Mouse (Mus musculus): ENCODE results near the gene Sgk1. TPM values are rescaled to one million over a fixed set of nuclear protein-coding genes. Genes with fewer than 3 reads are reported as not detected.

The Sgk1 gene
- total RNA-seq, 2 experiments from 2014 or later: 5.4 to 28.0 TPM

DNA sequence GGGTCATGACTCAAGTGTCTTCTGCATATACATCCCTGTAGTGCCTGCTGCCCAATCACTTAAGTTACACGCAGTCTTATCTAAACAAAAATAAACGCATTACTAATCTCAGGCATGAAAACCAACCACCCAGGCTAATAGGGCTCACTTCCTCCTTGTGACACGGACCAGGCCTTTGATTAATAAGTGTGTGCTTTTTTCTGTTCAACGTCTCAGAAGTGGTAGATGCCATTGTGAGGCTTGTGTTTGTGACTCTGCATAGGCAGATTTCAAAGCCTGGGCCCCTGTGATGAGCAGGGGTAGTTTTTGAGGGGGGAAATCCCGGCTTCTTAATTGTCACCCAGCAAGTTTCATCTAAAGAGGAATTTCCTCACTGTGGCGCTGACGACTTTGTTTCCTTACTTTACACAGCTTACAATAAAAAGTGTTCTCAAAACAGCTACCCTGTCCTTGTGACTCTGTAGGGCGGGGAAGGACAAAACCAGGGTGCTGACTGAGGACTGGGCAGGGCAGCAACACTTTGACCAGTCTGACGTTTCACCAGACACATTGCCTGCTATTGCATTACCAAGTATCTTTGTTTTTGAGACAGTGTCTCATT is 64.9 kb downstream of the Sgk1 start:
- ATAC-seq (replicated peaks; ENCODE audit: poor library complexity): no peak

DNA sequence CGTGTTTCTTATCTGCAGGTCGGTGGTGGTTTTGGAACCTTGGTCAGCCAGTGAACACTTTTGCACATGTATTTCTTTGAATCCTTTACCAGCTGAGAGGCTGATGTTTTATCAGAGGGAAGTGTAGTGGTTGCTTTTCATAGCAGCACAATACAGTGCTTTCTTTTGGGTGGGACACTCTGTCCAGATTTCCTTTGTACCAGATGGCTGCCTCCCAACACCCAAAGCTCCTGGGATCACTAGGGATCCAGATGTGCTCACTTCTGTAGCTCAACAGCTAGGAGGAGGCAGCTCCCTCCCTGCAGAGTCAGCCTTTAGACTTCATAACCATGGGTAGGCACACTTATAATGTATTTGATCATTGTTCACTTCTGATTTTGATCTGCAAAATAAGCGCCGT is 70.5 kb downstream of the Sgk1 start:
- no peak for ATAC-seq (replicated peaks; ENCODE audit: poor library complexity)

DNA sequence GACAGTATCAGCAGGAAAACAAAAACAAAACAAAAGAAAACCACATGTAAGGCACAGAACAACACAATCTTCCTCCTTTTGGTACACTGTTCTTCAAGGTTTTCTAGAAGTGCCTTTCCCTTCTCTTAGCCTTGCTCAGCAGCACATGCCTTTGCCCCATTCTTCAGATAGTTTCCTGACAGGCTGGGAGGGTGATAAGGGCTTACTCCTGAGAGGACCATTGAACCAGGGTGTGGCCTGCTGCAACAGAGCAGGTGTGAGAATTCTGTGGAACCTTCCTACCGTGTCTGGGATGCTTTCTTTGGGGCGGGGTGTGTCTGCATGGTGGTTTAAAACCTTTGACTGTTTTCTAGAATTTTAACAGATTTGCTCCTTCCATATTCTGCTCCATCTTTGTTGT is 79.1 kb downstream of the Sgk1 start:
- ATAC-seq (replicated peaks; ENCODE audit: poor library complexity): no peak

DNA sequence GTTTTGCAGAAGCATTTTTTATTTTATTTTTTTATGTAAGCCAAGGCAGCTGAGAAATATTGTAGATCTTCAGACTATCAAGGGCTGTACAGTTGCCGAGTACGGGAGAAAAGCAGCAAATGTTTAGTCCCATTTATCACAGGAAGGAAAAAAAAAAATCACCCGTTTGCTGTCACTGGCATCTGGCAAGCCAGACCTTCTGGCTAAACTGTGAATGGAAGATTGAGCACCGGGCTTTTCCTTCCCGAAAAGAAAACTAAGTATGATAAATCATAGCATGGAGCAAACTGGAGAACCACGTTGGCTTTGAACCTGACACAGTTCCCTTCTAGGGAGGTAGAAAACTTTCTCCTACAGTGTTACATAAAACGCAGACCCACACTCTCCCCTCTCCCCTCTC is 81.0 kb downstream of the Sgk1 start:
- ATAC-seq (replicated peaks; ENCODE audit: poor library complexity): no peak

DNA sequence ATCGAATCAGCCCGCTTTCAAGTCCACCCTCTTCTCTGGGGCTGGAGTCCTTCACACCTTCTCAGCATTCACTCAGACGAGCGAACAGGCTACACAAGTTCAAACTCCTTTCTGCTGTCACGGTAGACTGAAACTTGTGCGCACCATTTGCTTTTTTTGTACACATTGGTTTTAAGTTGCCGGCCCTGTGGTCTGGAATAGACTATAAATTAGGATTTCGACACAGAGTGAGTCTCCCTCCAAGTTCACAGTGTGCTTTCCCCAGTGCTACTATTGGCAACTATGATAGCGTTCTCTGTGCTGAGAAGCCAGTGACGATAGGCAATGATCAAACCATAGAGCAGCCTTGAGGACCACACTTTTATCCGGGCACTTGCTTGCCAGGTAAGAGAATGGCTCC is 91.7 kb downstream of the Sgk1 start:
- no peak for ATAC-seq (replicated peaks; ENCODE audit: poor library complexity)

DNA sequence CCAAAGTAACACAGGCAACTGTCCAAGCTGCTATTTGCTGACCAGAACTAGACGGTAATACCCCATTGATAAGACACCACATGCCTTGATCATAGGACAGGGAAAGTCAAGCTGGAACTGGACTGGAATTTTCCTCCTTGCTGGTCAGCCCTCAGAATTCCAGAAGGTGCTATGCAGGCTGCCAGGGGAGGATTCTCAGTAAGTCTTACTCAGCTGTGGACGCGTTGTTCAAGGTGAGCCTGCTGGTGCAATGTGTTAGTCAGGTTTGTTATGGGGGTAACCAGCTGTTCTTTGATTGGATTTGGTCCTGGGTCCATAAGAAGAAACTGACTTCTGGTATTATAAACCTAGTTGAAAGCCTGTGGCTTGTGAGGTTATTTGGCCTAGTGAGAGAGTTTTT is 92.8 kb downstream of the Sgk1 start:
- ATAC-seq (replicated peaks; ENCODE audit: poor library complexity): no peak

DNA sequence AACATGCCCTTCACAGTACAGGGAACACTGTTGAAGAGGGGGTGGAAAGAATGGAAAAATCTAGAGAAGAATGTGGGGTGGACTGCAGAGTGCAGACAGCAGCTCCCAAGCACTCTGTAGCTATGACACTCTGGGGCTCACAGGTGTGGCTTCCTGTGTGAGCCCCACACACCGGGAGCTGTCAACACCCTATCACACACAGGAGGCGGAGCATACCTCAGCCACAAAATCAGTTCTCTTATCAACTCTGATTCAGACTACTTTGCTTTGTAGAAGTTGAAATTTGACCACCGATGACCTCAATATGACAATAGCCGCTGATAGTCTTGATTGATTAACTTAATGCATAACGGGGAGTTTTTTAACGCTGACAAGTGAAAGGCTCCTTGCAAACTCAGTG is 93.4 kb downstream of the Sgk1 start:
- no peak for ATAC-seq (replicated peaks; ENCODE audit: poor library complexity)

DNA sequence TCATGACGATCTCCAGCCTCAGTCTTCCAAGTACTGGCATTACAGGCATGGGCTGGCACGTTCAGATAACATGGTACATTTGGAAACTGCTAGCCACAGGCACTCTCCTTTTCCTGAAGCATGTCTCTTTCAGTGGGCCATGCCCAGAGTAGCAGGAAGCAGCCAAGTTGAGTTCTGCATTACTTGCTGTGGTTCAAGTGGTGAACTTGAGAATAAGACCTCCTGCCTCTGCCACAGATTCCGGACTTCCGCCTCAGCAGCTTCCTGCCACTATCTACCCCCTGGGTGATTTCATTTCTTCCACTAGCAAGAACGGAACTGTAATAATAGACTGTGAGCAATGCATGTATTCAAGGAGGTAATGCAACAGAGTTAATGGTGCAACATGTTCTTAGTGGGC is 94.3 kb downstream of the Sgk1 start:
- ATAC-seq (replicated peaks; ENCODE audit: poor library complexity): peak; percentile 96

DNA sequence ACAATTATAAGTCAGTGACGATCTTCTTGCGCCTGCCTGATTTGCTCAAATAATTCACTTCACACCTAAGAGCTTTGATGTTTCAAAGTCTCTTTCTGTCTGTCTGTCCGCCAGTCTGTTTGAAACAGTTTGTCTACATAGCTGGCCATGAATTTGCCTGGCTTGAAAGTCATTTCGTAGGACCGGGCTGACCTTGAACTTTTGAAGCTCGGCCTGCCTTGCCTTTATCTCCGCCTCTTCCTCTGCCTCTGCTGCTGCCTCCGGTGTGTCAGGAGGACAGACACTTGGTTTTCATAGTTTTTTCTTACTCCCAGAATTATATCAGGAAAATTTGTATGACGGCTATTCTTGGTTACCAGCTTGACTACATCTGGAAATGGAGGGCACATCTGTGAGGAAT is 96.4 kb downstream of the Sgk1 start:
- ATAC-seq (replicated peaks; ENCODE audit: poor library complexity): no peak

DNA sequence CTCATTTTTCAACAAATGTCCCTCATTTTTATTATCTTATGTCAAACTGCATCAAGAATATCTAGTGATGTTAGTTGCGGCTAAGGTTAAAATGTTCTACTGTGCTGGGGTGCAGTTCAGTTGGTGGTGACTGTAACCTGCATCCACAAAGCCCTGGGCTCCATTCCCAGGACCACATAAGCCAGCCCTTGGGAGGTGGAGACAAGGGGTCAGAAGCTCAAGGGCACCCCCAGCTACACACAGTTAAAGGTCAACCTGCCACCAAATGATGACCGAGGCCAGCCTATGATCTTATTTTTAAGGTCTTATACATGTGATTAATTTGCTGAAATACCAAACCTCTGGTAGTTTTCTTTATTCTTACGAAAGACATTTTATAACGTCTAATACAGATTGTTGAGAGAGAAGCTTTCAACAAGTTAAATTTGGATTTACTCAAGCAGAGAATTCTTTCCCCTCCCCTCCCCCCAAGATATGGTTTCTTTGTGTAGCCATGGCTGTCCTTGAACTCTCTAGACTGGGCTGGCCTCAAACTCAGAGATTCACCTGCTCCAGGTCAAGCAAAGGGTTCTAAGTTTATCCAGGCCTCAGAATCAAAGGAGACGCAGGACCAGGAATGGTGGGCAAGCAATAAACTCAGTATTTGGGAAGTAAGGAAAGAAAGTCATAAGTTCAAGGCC is 97.4 kb downstream of the Sgk1 start:
- no peak for ATAC-seq (replicated peaks; ENCODE audit: poor library complexity)

DNA sequence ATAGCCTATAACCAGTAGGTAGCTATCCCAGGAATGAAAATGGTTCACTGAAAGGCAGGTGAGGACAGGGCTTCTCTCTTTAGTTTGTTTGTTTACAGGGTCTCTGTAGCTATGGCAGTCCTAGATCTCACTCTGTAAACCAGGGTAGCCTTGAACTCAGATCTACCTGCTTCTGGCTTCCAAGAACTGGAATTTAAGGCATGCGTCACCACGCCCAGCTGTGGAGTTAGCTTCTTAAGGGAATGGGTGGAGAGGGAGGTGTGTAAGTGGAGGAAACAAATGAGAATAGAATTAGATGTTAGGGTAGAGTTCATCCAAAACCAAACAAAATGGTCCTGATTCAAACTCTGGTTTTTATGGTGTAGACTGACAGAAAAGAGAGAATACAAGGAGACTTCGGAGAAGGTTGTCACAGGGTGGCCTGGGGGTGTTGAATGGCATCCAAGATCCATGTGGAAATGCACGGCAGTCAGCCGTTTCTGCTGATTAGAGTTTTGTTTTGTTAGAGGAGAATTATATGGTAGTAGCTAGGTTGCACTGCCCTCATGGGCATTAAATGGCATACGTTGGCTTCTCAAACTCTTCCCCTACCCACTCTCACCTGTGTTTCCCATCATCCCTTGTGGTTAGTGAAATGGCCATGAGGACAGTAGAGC is 98.9 kb downstream of the Sgk1 start:
- no peak for ATAC-seq (replicated peaks; ENCODE audit: poor library complexity)

DNA sequence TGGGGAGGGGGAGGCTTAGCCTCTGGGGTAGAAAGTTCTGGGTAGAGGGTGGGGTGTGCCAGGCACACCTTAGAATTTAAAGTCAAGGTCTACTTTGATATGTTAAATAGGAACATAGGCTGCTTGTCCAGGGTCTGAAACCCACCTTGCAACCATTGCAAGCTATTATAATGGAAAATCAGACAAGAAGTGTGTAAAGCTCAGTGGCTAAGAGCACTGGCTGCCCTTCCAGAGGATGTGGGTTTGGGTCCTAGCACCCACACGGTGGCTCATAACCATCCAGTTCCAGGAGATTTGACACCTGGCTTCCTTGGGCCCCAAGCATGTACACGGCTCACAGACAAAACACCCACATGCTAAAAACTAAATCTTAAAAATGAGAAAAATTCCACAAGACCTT is 100.3 kb downstream of the Sgk1 start:
- ATAC-seq (replicated peaks; ENCODE audit: poor library complexity): no peak

DNA sequence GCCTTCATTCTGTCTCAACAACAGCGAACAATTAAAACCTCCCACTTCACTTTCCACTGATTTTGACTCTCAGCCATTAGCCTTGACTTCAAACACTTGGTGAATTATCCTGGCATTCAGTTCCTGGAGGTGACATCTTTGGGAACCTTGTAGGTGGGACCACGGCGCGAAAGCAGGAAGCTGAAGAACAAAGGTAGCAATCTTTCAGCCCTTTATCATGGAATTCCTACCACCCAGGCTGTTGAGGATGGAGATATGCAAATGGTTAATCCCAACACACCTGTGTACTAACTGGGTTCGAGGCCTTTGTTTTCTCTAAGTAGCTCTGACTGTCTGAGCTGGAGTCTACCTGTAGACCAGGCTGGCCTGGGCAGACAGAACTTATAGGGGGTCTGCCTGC is 106.5 kb downstream of the Sgk1 start:
- no peak for ATAC-seq (replicated peaks; ENCODE audit: poor library complexity)

DNA sequence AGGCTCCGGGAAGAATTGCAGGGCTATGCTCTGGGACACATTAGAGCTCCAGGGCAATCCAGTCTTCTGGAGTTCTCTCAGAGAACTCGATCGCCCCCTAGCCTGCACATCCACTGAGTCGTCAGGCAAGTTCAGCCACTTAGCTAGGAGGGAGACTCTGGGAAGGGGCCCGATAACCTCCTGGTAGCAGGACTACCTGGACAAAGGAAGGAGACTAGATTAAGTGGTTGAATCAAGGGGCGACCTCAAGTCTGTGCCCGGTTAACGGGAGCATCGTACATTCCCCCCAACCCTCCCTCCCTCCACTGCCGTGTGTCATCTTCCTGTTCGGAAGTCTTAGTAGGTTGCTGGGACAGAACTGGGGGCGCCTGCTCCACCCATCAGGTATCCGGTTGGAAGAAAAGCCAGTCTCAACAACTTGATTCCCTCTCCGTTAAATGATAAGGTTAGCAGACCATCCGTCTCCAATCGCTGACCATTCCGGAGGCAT is 109.4 kb downstream of the Sgk1 start:
- no peak for ATAC-seq (replicated peaks; ENCODE audit: poor library complexity)

DNA sequence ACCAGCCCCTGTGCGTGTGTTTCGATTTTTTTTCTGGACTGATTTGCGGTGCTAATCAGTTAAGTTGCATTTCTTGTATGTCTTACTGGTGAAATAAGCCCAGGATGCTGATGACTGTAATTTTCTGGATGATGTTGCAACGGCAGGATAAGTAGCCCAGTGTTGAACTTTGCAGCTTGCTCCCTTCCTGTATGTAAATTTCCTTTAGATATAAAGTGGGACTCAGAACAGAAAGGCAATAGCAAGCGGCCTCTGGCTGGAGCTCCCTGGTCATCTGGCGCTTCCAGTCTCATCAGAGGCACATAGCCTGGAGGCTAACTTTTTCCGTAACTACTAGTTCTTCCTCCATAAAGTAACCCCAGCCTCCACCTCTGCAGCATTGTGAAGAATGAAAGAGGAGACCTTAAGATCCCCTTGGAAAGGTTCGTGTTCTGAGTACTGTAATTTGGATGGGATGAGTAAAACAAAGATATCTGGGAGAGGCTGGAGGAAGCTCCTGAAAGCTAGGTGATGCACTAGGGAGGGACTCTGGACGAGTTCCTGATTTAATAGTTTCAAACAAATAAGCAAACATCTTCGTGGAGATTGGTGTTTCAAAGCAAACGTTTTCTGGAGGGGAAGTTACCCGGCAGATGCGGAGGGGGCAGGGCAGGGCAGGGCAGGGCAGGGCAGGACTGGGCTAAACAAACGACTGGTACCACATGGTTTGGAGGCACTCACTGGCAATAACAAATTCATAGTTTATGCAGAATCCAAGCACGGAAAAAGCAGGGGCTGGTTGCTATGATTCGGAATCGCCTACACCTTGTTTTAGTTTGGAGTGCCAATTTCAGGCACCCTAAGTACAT is 110.2 kb downstream of the Sgk1 start:
- ATAC-seq (replicated peaks; ENCODE audit: poor library complexity): peak; percentile 18; the same call in 1 of the 2 replicates

DNA sequence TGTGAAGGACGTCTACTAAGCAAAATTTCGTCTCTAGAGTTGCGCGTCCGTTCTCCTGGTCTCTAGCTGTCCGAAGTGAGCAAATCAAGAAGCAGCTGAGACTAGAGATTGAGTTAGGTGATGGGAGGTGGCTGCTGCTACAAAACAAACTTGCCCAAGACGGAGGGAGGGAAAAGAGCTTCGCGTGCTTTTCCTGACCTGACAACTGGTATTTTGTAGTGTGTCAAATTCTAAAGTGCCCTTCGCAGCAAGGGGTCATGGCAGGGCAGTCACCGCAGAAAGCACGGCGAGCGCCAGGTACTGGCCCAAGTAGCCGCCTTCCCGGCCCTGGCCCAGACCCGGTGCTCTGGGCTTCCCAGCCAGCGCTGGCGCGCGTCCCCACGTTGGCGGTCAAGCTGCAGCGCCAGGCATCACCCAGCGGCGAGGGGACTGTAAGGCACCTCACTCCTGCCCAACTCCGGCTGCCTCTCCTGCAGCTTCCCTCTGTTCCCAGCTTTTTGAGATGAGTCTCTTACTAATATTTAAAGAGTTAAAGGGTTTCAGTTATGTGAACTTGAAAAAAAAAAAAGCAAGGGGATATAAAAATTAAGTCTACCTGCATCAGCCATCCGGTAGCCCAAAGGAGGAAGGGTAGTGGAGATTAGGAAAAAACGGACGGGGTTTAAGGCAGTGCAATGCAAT is 111.0 kb downstream of the Sgk1 start:
- ATAC-seq (replicated peaks; ENCODE audit: poor library complexity): peak; percentile 51

DNA sequence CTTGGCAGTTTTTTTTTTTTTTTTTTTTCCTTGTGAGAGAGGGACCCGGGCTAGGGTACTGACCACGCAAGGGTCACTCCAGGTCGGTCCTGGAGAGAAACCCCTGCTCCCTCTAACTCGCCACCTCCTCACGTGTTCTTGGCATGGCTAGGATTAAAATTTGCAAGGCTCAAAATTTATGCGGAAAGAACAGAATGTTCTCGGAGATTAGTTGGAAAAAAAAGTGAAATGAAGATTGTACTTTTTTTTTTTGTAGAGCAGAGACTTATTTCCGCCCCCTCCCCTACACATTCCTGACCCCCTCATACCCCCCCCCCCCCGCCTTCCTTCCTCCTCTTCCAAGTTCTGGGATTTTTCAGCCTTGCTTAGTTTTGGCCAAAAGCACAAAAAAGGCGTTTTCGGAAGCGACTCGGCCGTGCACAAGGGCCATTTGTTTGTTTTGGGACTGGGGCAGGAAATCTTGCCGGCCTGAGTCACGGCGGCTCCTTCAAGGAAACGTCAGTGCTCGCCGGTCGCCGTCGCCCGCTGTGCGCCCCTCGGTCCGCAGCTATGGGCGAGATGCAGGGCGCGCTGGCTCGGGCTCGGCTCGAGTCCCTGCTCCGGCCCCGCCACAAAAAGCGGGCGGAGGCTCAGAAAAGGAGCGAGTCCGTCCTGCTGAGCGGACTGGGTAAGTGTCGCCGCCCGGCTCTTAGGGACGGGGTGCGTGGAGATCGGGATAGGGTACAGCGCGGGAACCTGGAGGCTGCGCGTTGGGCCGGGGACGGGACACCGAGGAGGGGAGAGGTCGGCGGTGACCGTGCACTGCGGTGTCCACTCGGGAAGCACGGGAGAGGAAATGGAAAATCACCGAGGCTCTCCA is 111.8 kb downstream of the Sgk1 start:
- ATAC-seq (replicated peaks; ENCODE audit: poor library complexity): peak; percentile 10

DNA sequence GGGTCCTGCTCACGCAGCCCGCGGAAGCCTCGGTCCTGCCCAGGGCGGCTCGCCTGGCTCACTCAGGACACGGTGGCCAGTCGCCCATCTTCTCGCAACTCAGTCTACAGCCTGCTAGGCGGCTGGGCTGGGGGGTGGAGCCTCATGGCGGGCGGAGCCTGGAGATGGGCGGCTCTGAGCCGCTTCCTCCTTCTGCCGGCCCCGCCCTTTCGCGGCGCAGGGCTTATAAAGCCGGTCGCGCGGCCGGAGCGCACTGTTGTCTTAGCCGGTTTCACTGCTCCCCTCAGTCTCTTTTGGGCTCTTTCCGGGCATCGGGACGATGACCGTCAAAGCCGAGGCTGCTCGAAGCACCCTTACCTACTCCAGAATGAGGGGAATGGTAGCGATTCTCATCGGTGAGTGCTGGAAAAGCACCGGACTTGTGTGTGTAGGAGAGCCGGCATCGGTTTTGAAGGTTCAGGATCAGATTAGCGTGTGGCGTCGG is 112.5 kb downstream of the Sgk1 start:
- ATAC-seq (replicated peaks; ENCODE audit: poor library complexity): peak; percentile 80

DNA sequence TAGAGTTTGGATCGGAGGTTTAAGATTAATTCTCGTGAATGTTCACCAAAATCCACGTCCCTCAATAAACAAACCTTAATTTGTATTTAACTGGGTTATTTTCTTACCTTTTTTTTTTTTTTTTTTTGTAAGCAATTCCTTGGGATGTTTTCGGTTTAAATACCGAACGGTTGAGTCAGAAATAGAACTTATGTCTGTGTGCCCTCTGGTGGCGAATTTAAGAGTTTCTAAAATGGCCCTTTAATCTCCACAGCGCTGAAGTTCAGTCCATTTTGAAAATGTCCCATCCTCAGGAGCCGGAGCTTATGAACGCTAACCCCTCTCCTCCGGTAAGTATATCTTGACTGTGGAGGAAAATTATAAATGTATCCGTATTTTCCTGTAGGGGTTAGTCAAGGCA is 113.2 kb downstream of the Sgk1 start:
- ATAC-seq (replicated peaks; ENCODE audit: poor library complexity): peak; percentile 43
